Mouse (Mus musculus): Measurements from ENCODE around the gene Zfp114. TPM values are rescaled to one million over a fixed set of nuclear protein-coding genes. Genes with fewer than 3 reads are reported as not detected.

The Zfp114 gene
- polyA plus RNA-seq (2017; shearing (Covaris generic)): under 1 TPM; 0.51 to 0.62 TPM

GRCm38 (mm10) chr7:24174618-24175336 is at the start of gene Zfp114:
Gene Zfp114 (plus strand): TSS chr7:24175060.
- ATAC-seq: no peak

GRCm38 (mm10) chr7:24133425-24133995 is 41.4 kb upstream of the Zfp114 start:
- ATAC-seq: no peak

GRCm38 (mm10) chr7:24133996-24134828 is 40.6 kb upstream of the Zfp114 start, which contains the start of gene Zfp235:
Gene Zfp235 (plus strand): TSS chr7:24134169.
- ATAC-seq: peak; percentile 100

DNA sequence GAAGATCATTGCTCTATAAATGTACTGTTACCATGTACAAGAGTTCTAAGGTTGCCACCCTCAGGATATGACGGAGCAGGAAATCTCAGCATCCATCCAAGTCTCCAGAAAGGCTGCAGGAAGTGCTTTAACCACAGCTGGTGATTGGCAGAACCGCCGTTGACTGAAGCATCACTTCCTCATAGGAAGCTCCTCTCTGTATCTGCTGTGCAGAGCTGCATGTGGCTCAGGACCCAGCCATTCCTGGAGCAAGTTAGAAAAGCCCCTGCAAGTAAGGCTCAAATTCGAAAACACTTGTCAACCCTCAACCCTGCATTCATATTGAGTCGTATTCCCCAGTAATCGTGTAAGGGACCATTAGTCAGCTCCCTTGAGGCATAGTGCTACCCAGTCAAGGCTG is 32.3 kb upstream of the Zfp114 start:
- ATAC-seq: no peak

DNA sequence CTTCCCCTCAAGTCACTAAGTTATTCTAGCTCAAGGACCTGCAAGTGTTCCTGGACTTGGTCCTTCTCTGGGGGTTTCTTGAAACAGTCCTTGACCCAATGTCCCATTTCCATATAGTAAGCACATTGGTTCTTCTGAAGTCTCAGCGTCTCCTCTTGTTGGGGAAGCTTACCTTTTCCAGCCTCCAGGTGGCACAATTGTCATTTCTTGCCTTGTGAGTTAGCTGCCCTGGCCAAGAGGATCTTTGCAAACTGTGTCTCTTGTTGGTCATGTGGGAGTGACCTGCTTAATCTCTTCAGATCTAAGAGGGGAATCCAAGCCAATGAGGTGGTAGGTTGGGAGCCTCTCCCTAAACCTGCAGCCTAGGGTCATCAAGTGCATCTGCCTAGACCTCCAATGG is 21.6 kb upstream of the Zfp114 start:
- no peak for ATAC-seq

DNA sequence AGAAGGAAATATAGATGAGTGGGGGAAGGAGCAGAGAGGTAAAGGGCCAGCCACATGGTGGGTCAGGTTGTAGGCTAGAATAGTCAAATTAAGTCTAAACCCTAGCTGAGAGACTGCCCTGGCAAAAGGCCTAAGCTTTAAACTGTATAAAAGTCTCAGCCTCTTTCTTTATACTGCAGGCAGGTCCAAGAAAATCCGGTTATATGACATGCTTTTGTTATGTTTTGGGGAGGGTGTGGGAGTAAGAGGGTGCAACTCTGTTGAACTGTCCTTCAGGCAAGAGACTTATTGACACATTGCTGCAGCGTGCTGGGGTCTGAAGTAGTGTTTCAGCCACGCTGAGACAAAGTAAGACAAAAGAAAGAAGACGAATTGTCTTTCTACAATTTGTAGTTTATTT is 2.7 kb upstream of the Zfp114 start:
- ATAC-seq: no peak

- no peak for ATAC-seq
Observed at GRCm38 (mm10) chr7:24175337-24175711, 464 bp downstream of the Zfp114 start.

DNA sequence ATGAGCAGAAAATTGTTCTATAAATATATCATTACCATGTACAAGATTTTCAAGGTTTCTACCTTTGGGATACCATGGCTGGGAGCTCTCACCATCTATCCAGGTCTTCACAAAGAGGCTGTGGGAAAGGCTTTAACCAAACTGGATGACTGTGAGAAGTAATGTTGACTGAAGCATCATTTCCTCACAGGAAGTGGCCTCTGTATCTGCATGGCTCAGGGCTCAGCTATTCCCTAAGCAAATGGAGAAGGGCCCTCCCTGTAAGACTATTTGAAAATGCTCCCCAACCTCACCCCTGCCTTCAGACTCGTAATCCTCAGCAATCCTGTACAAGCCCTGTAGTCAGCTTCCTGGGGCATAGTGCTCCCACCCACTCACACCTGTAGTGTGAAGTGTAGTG is 12.8 kb downstream of the Zfp114 start:
- no peak for ATAC-seq

- no peak for ATAC-seq
Observed at GRCm38 (mm10) chr7:24188901-24189570, 14.2 kb downstream of the Zfp114 start.

DNA sequence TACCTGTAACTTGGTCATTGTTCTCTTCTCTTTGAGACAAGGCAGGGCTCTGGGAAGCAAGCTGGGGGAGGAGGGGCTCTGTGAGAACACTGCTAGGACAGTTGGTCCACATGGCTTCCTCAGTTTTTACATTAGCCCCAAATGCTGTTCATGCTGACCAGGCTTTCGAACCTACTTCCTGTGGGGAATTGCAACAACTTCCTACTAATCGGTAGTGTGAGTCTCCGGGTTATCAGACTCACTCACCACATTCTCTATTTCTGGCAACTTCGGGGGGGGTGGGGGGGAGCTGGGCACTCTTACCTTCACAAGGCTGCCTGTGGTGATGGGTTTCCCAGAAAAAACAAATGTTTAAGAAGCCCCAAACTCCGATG is 14.7 kb downstream of the Zfp114 start:
- ATAC-seq: no peak

DNA sequence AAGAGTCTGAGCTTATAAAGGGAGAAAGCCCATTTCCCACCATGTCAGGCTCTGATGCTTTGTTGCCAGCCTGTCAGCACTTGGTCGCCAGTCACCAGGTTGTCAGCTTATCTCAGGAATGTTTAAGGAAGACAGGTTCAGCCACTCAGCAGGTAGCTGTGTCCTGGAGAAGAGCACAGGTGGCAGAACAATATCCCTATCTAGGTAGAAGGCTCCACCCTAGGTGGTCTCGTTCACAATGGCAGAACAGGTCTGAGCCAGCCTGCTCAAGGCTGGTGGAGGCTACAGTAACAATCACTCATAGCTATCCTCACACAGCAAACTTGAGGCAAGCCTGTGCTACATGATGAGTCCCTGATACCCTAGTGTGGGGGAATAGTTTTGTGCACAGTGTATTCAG is 16.5 kb downstream of the Zfp114 start:
- no peak for ATAC-seq

- no peak for ATAC-seq
Observed at GRCm38 (mm10) chr7:24193157-24193556, 18.3 kb downstream of the Zfp114 start.

DNA sequence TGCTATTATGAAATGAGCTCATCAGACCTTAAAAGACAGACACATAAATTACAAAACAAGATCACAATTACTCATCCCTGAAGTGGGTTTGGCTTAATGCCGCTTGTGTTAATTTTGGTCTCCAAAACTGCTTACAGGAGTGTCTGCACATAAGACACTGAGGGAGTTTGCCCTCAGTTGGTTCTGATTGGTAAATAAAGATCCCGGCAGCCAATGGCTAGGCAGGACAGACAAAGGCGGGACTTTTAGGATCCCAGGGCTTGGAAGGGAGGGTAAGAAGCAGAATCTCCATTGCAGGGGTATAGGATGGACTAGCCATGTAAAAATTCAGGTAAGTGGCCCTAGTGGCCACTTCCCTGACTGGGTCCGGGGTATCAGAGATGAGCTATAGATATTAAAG is 22.1 kb downstream of the Zfp114 start:
- no peak for ATAC-seq

- ATAC-seq: no peak
Observed at GRCm38 (mm10) chr7:24207488-24208261, 32.8 kb downstream of the Zfp114 start.

GRCm38 (mm10) chr7:24208282-24208886 is 33.5 kb downstream of the Zfp114 start:
- no peak for ATAC-seq

DNA sequence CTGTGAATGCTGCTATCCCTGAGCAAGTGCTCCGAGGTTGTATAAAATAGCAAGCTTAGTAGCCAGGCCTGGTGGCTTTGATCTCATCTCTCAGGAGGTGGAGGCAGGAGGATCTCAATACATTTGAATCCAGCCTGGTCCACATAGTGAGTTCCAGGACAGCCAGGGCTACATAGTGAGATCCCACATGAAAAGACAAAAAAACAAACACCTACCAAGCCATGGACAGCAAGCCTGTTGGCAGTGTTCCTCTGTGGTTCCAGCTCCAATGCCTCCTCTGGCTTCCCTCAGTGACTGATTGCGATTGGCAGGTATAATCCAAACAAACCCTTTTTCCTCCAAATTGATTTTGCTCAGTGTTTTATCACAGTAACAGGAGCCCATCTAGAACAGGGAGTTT is 35.4 kb downstream of the Zfp114 start:
- no peak for ATAC-seq

DNA sequence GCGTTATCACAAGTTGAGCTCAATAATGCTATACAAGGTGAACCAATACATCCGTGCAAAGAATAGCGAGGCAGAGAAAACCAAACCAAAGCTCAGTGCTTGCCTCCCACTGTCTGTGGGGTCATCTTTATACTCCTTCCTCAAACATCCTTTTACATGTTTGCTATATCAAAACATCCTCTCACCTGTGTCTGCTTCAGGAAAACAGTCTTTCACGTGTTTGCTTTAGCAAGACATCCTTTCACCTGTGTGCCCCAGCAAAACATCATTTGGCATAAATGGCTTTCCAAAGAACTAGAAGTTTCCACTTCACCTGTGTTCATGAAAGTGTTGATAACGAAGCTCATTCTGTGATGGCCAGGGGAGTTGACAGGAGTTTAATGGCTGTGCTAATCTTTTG is 36.5 kb downstream of the Zfp114 start, which contains the start of gene Zfp111:
Zfp111 (minus strand) TSS at position 101 of the 400 bp plus-strand sequence.
- no peak for ATAC-seq
